Mouse (Mus musculus) embryonic facial prominence, embryonic 12.5 days (tissue): ENCODE data around the gene Trim47. TPM values are rescaled to one million over a fixed set of nuclear protein-coding genes. Genes with fewer than 3 reads are reported as not detected.
A peak's percentile ranks its signal among the peaks of the same experiment; 100 is the strongest.

Experiments
- ATAC-seq: fragments of 200-750 bp; cut with Nextera tagmentation; 2 replicates; pipeline ENCODE4 v1.8.0; 2017; ENCODE audit not compliant: insufficient number of reproducible peaks, insufficient read depth, low FRiP score, low TSS enrichment
- H3K27ac ChIP-seq: fragments of 300-500 bp; sonication (generic); 2 replicates; pipeline ENCODE4 v1.5.1; 2016; ENCODE audit warnings: mild to moderate bottlenecking
- H3K27me3 ChIP-seq: fragments of 300-500 bp; sonication (generic); 2 replicates; pipeline ENCODE4 v1.6.1; 2016; ENCODE audit warnings: mild to moderate bottlenecking, moderate library complexity
- H3K36me3 ChIP-seq: fragments of 300-500 bp; sonication (generic); 2 replicates; pipeline ENCODE4 v1.6.1; 2016; ENCODE audit warnings: mild to moderate bottlenecking
- H3K4me1 ChIP-seq: fragments of 300-500 bp; sonication (generic); 2 replicates; pipeline ENCODE4 v1.6.1; 2016
- H3K4me2 ChIP-seq: fragments of 300-500 bp; sonication (generic); replicated peaks from 2 replicates; pipeline ENCODE4 v1.6.1; 2016; ENCODE audit warnings: mild to moderate bottlenecking, moderate library complexity
- H3K4me3 ChIP-seq: fragments of 300-500 bp; sonication (generic); 2 replicates; pipeline ENCODE4 v1.5.1; 2016; ENCODE audit warnings: mild to moderate bottlenecking
- H3K9ac ChIP-seq: fragments of 300-500 bp; sonication (generic); 2 replicates; pipeline ENCODE4 v1.6.1; 2016; ENCODE audit warnings: mild to moderate bottlenecking, moderate library complexity
- H3K9me3 ChIP-seq: fragments of 300-500 bp; sonication (generic); 2 replicates; pipeline ENCODE4 v1.6.1; 2016; ENCODE audit warnings: mild to moderate bottlenecking, moderate library complexity
- WGBS: fragments of 180-500 bp; shearing (Covaris S2); methylation state at CpG from one replicate; pipeline ENCODE4 v1.1.7; 2016; 5-methylcytosine and 5-hydroxymethylcytosine counted together
- polyA plus RNA-seq: library from polyadenylated mRNA; unstranded; fragments of >200 nt; fragmentation: Nextera tagmentation; extraction: Ambion mirVana; gene quantifications from 2 replicates; pipeline ENCODE4 v1.2.1, GENCODE M21; 2016

Gene Trim47
- polyA plus RNA-seq, 1 experiment from 2014 or later: 6.9 TPM

DNA sequence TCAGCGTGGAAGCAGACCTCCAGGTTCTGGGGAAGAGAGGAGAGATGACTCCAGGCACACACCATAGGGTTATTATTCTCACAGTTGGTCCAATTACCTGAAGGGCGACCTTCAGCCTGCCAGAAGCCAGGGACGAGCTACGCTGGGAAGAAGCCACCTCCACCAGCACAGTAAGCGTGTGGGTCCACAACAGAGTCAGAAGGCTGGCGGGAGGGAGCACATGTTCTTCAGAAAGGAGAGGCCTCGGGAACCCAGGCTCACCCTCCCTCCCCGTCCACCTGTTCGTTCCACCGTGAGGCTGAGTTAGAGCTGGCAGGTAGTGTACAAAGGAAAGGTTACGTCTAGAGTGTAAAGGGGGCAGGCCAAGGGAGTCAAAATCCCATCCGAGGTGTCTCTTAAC, 61.7 kb downstream of the Trim47 start:
- peaks cover 27% of the 10 kb centered on the region for H3K36me3 ChIP-seq
- H3K4me2 ChIP-seq: no peak overlapping the region
- no peaks in the 10 kb centered on the region for H3K27me3 ChIP-seq
- H3K27ac ChIP-seq: no peak overlapping the region
- no peak overlapping the region for H3K9ac ChIP-seq
- H3K4me3 ChIP-seq: no peak overlapping the region
- no peaks in the 10 kb centered on the region for H3K4me1 ChIP-seq
- no peaks in the 10 kb centered on the region for H3K9me3 ChIP-seq
- 87% methylated on average over 12 of the region's 12 CpGs for WGBS
- no peak for ATAC-seq

DNA sequence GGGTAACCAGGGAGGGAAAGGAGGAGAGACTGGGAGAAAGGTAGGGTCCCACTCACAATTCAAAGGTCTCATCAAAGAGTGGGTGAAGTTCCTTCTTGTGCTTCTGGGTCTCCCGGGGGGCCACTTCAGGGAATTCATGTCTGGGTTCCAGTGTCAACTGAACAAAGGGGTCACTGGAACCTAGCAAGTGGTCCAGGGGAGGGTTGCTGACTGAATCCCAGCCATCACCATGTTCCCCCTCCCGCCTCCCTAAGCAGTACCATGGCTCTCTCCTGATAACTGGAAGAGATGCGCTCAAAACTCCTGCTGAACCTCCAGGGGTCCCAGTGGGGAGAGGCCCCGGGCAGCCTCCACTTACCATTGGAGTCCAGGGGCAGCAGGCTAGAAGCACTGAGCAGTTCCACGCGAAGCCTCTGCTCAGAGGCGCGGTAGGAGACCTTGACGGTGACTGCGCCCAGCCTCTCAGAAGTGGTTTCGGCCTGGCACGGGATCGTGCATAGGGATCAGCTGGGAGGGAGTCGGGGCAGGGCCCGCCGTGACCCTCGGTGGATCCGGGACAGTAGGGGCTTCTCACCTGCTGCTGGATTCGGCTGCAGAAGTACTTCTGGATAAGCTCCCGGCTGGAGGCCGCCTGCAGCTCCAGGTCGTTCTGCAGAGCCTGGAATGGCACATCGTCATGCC, 62.7 kb downstream of the Trim47 start:
- H3K27ac ChIP-seq: no peak overlapping the region
- no peaks in the 10 kb centered on the region for H3K27me3 ChIP-seq
- H3K4me2 ChIP-seq: no peak overlapping the region
- WGBS: 64% methylated on average over 23 of the region's 23 CpGs
- no peaks in the 10 kb centered on the region for H3K4me1 ChIP-seq
- no peak overlapping the region for H3K9ac ChIP-seq
- no peaks in the 10 kb centered on the region for H3K9me3 ChIP-seq
- ATAC-seq: no peak
- no peak overlapping the region for H3K4me3 ChIP-seq
- peaks cover 37% of the 10 kb centered on the region for H3K36me3 ChIP-seq

DNA sequence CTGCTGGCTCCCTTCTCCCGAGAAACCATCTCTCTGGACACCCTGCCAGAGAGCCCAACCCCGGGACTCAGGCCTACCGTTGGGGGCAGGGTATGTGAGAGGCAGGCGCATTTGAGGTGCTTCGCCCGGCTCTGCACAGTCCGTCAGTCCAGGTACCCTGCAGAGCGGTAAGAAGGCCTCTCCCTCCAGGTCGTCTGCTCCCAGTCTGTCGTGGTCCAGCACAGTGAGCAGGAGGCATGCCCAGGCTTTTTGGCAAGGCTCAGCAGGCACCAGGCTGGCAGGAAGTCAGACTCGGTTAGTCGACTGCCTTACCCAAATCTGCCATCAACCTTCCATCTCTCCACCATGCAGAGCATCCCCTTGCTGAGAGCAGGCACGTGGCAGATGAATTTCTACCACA, 63.4 kb downstream of the Trim47 start:
- H3K4me3 ChIP-seq: no peak overlapping the region
- no peaks in the 10 kb centered on the region for H3K27me3 ChIP-seq
- WGBS: 76% methylated on average over 13 of the region's 13 CpGs
- no peak overlapping the region for H3K27ac ChIP-seq
- H3K36me3 ChIP-seq: peaks cover 44% of the 10 kb centered on the region
- no peaks in the 10 kb centered on the region for H3K4me1 ChIP-seq
- no peak overlapping the region for H3K4me2 ChIP-seq
- no peak overlapping the region for H3K9ac ChIP-seq
- H3K9me3 ChIP-seq: no peaks in the 10 kb centered on the region
- ATAC-seq: no peak

DNA sequence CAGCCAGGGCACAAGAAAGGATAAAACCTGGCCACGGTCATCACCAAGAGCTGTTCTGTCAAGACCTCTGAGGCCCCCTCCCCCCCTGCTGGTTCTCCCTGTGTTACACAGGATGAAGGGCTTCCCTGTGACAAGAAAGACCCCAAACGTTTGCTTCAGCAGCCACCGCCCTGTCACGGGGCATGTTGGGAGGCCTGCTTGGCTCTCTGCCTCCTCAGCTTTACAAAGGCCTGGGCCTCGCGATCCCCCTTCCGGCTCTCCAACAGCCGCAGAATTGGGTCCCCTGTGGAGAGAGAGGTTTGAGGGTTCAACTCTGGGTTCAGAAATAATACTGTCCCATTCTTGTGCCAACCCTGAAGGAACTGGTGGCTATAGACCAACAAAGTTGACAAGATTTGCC, 64.5 kb downstream of the Trim47 start:
- H3K9me3 ChIP-seq: no peaks in the 10 kb centered on the region
- no peaks in the 10 kb centered on the region for H3K4me1 ChIP-seq
- H3K27me3 ChIP-seq: no peaks in the 10 kb centered on the region
- H3K9ac ChIP-seq: no peak overlapping the region
- peaks cover 55% of the 10 kb centered on the region for H3K36me3 ChIP-seq
- WGBS: 70% methylated on average over 8 of the region's 8 CpGs
- H3K27ac ChIP-seq: 0 out of 2 replicates have a peak overlapping the region, but pooled peaks have one; percentile 43
- ATAC-seq: no peak
- no peak overlapping the region for H3K4me2 ChIP-seq
- H3K4me3 ChIP-seq: no peak overlapping the region

DNA sequence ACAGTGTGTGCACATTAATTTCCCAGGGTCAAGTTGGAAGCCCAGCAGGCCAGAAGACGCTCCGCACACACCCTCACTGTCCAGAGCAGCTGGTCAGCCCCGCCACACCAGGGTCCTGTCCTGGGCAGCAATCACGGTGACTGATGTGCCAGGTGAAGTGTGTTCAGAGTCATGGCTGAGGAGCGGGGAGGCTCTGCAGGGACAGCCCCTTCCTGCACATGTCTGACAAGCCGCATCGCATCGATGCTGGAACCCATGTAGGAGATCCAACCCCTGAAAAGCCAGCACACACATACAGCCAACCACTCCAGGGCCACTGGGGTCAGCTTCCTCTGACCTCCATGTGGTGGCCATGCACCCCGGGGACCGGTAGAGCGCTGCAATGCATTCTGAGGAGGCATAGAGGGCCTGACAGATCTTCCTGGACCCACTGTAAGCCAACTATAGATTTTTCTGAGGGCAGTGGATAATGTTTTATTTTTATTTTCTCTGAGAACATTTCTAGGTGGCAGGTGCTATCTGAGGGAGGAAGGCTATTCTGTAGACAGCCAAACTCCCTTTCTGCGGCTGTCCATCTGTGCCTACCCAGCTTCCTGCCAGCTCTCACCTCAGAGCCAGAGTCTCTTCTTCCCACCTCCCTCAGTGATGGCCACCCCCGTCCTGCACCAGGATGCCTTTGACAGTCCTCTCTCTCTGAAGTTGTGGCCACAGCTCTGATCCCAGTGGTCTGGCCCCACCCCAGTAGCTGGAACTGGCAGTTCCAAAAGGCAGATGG, 65.2 kb downstream of the Trim47 start:
- ATAC-seq: no peak
- Histone ChIP-seq H3K27me3 (no peaks in the 10 kb centered on the region), H3K9ac (no peak overlapping the region), H3K27ac (no peak overlapping the region), H3K4me1 (no peaks in the 10 kb centered on the region), H3K4me3 (no peak overlapping the region), H3K4me2 (no peak overlapping the region), H3K9me3 (no peaks in the 10 kb centered on the region), H3K36me3 (peaks cover 62% of the 10 kb centered on the region)
- 86% methylated on average over 13 of the region's 13 CpGs for WGBS

DNA sequence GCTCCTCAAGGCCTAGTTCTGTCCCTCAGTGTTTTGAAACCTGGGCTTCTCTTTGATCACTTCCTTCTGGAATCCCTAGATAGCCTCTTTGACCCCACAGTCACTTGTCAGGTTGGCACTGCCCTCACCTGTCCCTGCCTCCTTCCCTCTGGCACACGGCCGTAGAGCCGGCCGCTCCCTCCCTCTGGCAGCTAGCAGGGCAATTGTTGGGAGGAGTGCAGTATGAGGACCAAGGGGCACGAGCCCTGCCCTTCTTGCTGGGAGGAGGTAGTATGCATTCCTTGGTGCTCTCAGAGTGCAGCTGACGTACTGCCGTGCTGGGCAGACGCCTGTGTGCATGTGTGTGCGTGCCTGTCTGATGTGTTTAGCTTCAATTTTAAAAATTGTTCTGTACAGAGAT, 66.4 kb downstream of the Trim47 start:
- Histone ChIP-seq H3K36me3 (peaks cover 74% of the 10 kb centered on the region), H3K27me3 (no peaks in the 10 kb centered on the region), H3K9ac (no peak overlapping the region), H3K27ac (no peak overlapping the region; the same call in 1 of the 2 replicates), H3K4me1 (no peaks in the 10 kb centered on the region), H3K4me3 (no peak overlapping the region), H3K4me2 (no peak overlapping the region), H3K9me3 (no peaks in the 10 kb centered on the region)
- WGBS: 88% methylated on average over 9 of the region's 9 CpGs
- ATAC-seq: no peak

DNA sequence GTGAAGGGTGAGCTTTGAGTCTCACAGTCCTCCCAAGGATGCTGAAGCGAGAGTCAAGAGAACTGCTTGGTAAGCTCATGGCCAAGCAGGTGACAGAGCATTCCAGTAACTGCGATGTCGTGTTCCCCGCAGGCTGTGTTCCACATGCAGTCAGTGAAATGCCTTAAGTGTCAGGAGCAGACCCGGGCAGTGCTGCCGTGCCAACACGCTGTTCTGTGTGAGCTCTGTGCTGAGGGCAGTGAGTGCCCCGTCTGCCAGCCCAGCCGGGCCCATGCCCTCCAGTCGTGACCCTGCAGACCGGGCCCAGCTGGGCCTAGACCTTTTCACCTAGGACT, 67.4 kb downstream of the Trim47 start:
- Histone ChIP-seq H3K36me3 (peaks cover 83% of the 10 kb centered on the region), H3K4me1 (no peaks in the 10 kb centered on the region), H3K9me3 (no peaks in the 10 kb centered on the region), H3K4me2 (no peak overlapping the region), H3K9ac (no peak overlapping the region), H3K4me3 (no peak overlapping the region), H3K27me3 (no peaks in the 10 kb centered on the region), H3K27ac (no peak overlapping the region)
- no peak for ATAC-seq
- 91% methylated on average over 11 of the region's 11 CpGs for WGBS

DNA sequence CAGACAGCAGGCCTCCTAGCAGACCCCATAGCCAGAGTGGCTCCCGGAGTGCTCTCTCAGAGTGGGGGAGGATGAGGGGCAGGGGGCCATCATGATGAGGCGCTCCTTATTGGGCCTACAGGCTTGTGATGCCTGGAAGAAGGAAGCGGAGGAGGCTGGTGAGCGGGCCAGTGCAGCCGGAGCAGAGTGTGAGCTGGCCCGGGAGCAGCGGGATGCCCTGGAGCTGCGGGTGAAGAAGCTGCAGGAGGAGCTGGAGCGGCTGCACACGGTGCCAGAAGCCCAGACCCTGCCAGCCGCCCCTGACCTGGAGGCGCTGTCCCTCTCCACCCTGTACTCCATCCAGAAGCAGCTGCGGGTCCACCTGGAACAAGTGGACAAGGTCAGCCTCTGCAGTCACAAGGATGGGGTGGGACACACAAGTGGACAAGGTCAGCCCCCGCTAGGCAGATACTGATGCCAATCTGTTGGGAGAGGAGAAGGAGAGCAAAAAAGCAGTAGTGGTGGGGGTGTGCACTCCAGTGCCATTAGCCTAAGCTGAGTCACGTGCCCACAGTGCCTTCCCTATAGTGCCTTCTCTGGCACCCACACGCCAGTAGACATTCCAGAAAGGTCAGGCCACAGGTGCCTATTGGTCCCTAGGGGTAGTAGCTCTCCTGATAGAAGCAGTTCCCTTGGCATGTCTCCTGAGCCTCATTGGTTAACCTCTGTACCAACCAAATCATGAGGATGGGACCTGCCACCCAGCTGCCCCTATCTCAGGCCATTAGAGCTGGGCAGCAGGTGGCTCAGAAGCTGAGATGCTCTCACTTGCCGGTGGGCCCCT, 67.9 kb downstream of the Trim47 start:
- 91% methylated on average over 17 of the region's 17 CpGs for WGBS
- H3K4me3 ChIP-seq: no peak overlapping the region
- H3K9me3 ChIP-seq: no peaks in the 10 kb centered on the region
- no peak overlapping the region for H3K9ac ChIP-seq
- H3K36me3 ChIP-seq: peaks cover 89% of the 10 kb centered on the region
- no peaks in the 10 kb centered on the region for H3K4me1 ChIP-seq
- no peak overlapping the region for H3K4me2 ChIP-seq
- H3K27me3 ChIP-seq: no peaks in the 10 kb centered on the region
- ATAC-seq: no peak
- H3K27ac ChIP-seq: peak overlapping the region; percentile 31; the same call in 1 of the 2 replicates

DNA sequence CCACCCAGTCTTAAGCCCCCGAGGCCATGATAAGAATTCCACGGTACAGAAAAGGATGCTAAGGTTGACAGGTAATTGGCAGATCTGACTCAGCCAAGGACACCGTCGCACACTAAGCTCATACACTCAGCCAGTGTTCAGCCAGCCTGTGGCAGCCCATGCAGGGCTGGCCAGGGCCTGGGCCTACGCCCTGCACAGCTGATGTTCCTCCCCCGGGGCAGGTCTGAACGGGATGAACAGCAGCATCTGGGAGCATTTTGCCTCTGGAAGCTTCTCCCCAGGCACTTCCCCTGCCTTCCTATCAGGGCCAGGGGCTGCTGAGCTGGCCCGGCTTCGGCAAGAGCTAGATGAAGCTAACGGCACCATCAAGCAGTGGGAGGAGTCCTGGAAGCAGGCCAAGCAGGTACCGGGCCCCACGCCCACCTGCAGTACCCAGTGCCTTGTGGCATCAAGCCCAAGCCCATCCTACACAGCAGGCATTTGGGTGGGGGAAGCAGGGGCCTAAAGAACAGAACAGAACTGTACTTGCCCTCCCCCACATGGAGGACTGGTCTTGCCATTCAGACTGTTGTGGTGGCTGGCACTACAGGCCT, 68.9 kb downstream of the Trim47 start:
- no peaks in the 10 kb centered on the region for H3K9me3 ChIP-seq
- peaks cover 99% of the 10 kb centered on the region for H3K36me3 ChIP-seq
- 72% methylated on average over 12 of the region's 12 CpGs for WGBS
- no peaks in the 10 kb centered on the region for H3K4me1 ChIP-seq
- no peak overlapping the region for H3K4me3 ChIP-seq
- H3K4me2 ChIP-seq: no peak overlapping the region
- H3K27me3 ChIP-seq: no peaks in the 10 kb centered on the region
- no peak overlapping the region for H3K9ac ChIP-seq
- no peak for ATAC-seq
- H3K27ac ChIP-seq: 0 out of 2 replicates have a peak overlapping the region, but pooled peaks have one; percentile 31

DNA sequence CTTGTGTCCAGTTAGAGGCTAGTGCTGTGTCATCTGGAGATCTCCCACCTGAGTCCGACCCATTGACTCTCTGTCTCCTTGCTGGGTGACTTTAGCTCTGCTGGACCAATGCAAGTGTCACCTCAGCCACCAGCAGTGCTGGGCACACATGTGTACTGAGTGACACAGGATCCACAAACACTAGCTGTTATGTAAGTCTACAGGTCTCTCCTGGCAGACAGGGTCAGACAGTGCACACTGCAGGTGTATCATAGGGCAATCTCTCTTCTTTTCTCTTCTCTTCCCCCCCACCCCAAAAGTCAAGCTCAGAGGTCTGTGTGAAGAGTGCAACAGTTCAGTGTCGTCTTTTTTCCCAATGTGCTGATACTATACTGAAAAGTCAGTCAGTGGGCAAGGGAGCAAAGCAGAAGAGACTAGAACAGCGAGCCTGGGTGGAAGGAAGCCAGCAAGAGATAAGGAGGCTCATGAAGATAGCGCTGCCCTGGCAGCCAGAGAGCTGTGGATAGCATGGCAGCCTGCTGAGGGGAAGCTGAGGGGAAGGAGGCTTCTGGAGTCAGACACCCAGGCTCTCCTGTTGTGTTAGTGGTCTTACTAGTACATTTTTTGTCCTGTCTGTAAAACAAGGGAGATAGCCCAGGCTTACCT, 69.7 kb downstream of the Trim47 start:
- Histone ChIP-seq H3K4me1 (no peaks in the 10 kb centered on the region), H3K27ac (no peak overlapping the region), H3K9ac (no peak overlapping the region), H3K4me2 (no peak overlapping the region), H3K4me3 (no peak overlapping the region), H3K27me3 (no peaks in the 10 kb centered on the region), H3K36me3 (peaks cover 100% of the 10 kb centered on the region), H3K9me3 (no peaks in the 10 kb centered on the region)
- WGBS: 89% methylated on average over 4 of the region's 4 CpGs
- no peak for ATAC-seq

DNA sequence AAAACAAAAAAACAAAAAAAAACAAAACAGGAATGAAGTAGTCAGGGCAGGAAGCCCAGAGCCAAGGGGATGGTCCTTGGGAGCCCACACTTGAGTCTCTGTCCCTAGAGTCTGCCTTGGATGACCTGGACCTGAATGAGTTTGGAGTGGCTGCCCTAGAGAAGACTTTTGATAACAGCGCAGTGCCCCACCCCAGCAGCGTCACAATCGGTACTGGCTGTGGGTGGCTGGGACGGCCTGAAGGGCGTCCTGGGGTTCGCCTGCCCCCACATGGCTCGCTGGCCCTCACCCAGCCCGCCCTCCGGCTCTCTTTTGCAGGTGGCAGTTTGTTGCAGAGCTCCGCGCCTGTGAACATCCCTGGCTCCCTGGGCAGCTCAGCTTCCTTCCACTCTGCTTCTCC, 71.1 kb downstream of the Trim47 start:
- H3K4me3 ChIP-seq: no peak overlapping the region
- H3K27me3 ChIP-seq: no peaks in the 10 kb centered on the region
- H3K9me3 ChIP-seq: no peaks in the 10 kb centered on the region
- H3K27ac ChIP-seq: no peak overlapping the region
- no peaks in the 10 kb centered on the region for H3K4me1 ChIP-seq
- ATAC-seq: no peak
- no peak overlapping the region for H3K9ac ChIP-seq
- WGBS: 94% methylated on average over 11 of the region's 11 CpGs
- no peak overlapping the region for H3K4me2 ChIP-seq
- peaks cover 99% of the 10 kb centered on the region for H3K36me3 ChIP-seq
